Mouse (Mus musculus) thymus, postnatal 36 days (tissue): ENCODE data around the gene Aco1.
A peak's percentile ranks its signal among the peaks of the same experiment; 100 is the strongest.

ENCODE experiments used
- DNase-seq, 2 experiments: peaks; one replicate each; pipeline ENCODE4 v3.0.0; 2022; ENCODE audit warnings: mixed read lengths in 2 of 2

Aco1 gene

GRCm38 (mm10) chr4:40157500-40158223, 14.8 kb downstream of the Aco1 start:
- no peak for DNase-seq

- DNase-seq = no peak
Measured at GRCm38 (mm10) chr4:40158224-40158540, 15.3 kb downstream of the Aco1 start.

GRCm38 (mm10) chr4:40160591-40161434, 17.9 kb downstream of the Aco1 start:
- no peak for DNase-seq

- DNase-seq = no peak
Measured at GRCm38 (mm10) chr4:40163646-40164045, 20.8 kb downstream of the Aco1 start.

- DNase-seq = no peak
Measured at GRCm38 (mm10) chr4:40171477-40171876, 28.6 kb downstream of the Aco1 start.

- DNase-seq = no peak
Measured at GRCm38 (mm10) chr4:40172336-40172735, 29.5 kb downstream of the Aco1 start.

- no peak for DNase-seq
Measured at GRCm38 (mm10) chr4:40174321-40174720, 31.4 kb downstream of the Aco1 start.

- no peak for DNase-seq
Measured at GRCm38 (mm10) chr4:40178584-40178983, 35.7 kb downstream of the Aco1 start.

GRCm38 (mm10) chr4:40180046-40180445, 37.2 kb downstream of the Aco1 start:
- DNase-seq = no peak

- DNase-seq = no peak
Measured at GRCm38 (mm10) chr4:40181681-40182080, 38.8 kb downstream of the Aco1 start.

GRCm38 (mm10) chr4:40182651-40183320, 39.9 kb downstream of the Aco1 start:
- DNase-seq = peak; percentile 57 to 62

GRCm38 (mm10) chr4:40183781-40184180, 40.9 kb downstream of the Aco1 start:
- no peak for DNase-seq

- DNase-seq = no peak
Measured at GRCm38 (mm10) chr4:40184470-40184869, 41.6 kb downstream of the Aco1 start.

GRCm38 (mm10) chr4:40187956-40188355, 45.1 kb downstream of the Aco1 start:
- no peak for DNase-seq

- no peak for DNase-seq
Measured at GRCm38 (mm10) chr4:40192246-40192645, 49.4 kb downstream of the Aco1 start.

GRCm38 (mm10) chr4:40193461-40193860, 50.6 kb downstream of the Aco1 start:
- DNase-seq = no peak

GRCm38 (mm10) chr4:40195336-40195735, 52.5 kb downstream of the Aco1 start:
- DNase-seq = no peak

GRCm38 (mm10) chr4:40202205-40202604, 59.3 kb downstream of the Aco1 start:
- no peak for DNase-seq

- DNase-seq = no peak
Measured at GRCm38 (mm10) chr4:40204374-40204773, 61.5 kb downstream of the Aco1 start.

GRCm38 (mm10) chr4:40205231-40205903, 62.5 kb downstream of the Aco1 start:
- no peak for DNase-seq

GRCm38 (mm10) chr4:40207701-40208100, 64.8 kb downstream of the Aco1 start:
- DNase-seq = no peak

GRCm38 (mm10) chr4:40212177-40212576, 69.3 kb downstream of the Aco1 start:
- DNase-seq = no peak

- DNase-seq = no peak
Measured at GRCm38 (mm10) chr4:40217910-40218309, 75.0 kb downstream of the Aco1 start.
